Mouse (Mus musculus) megakaryocyte-erythroid progenitor cell, adult 5-6 weeks (primary cell): ENCODE results near the gene Thg1l. TPM values are rescaled to one million over a fixed set of nuclear protein-coding genes. Genes with fewer than 3 reads are reported as not detected.

Source experiments
- ATAC-seq: replicated peaks from 2 replicates; pipeline ENCODE4 v1.8.0; 2016; ENCODE audit warnings: mild to moderate bottlenecking, inconsistent platforms; ENCODE audit not compliant: severe bottlenecking, poor library complexity, low FRiP score, low TSS enrichment
- total RNA-seq, 2 experiments: library from RNA; stranded (forward) in 1 of 2; stranded (reverse) in 1 of 2; fragments of 200-1000, 215-1000 nt in 1 of 2; fragments of >200 nt in 1 of 2; fragmentation: Nextera tagmentation in 1 of 2; gene quantifications; 2 replicates each; pipeline ENCODE4 v1.2.3; 2014 to 2017

Gene Thg1l
- total RNA-seq, 2 experiments from 2014 or later: 25.1 to 54.6 TPM

- ATAC-seq: no peak
Measured at GRCm38 (mm10) chr11:45932771-45933170, 22.5 kb downstream of the Thg1l start.

GRCm38 (mm10) chr11:45929541-45929940 lies 25.8 kb downstream of the Thg1l start:
- no peak for ATAC-seq

- ATAC-seq: no peak
Measured at GRCm38 (mm10) chr11:45927456-45927855, 27.8 kb downstream of the Thg1l start.

GRCm38 (mm10) chr11:45926640-45927082 lies 28.6 kb downstream of the Thg1l start:
- peak; percentile 95 for ATAC-seq

- no peak for ATAC-seq
Measured at GRCm38 (mm10) chr11:45925436-45925835, 29.9 kb downstream of the Thg1l start.

GRCm38 (mm10) chr11:45921480-45921898 lies 33.8 kb downstream of the Thg1l start:
- ATAC-seq: no peak

- no peak for ATAC-seq
Measured at GRCm38 (mm10) chr11:45921026-45921425, 34.3 kb downstream of the Thg1l start.

- no peak for ATAC-seq
Measured at GRCm38 (mm10) chr11:45918836-45919235, 36.5 kb downstream of the Thg1l start.

GRCm38 (mm10) chr11:45918018-45918417 lies 37.3 kb downstream of the Thg1l start:
- no peak for ATAC-seq

- no peak for ATAC-seq
Measured at GRCm38 (mm10) chr11:45916196-45916595, 39.1 kb downstream of the Thg1l start.

- ATAC-seq: no peak
Measured at GRCm38 (mm10) chr11:45910701-45911100, 44.6 kb downstream of the Thg1l start.

GRCm38 (mm10) chr11:45908894-45909293 lies 46.4 kb downstream of the Thg1l start:
- no peak for ATAC-seq

- no peak for ATAC-seq
Measured at GRCm38 (mm10) chr11:45908070-45908469, 47.2 kb downstream of the Thg1l start.

- no peak for ATAC-seq
Measured at GRCm38 (mm10) chr11:45907301-45907700, 48.0 kb downstream of the Thg1l start.

GRCm38 (mm10) chr11:45906109-45906786 lies 49.0 kb downstream of the Thg1l start:
- ATAC-seq: peak; percentile 98

GRCm38 (mm10) chr11:45900233-45901015 lies 54.9 kb downstream of the Thg1l start:
- ATAC-seq: no peak

- no peak for ATAC-seq
Measured at GRCm38 (mm10) chr11:45897392-45897791, 57.9 kb downstream of the Thg1l start.
